Mouse (Mus musculus) erythroblast, adult 5-6 weeks (primary cell): ENCODE data around the gene Abhd12b. TPM values are rescaled to one million over a fixed set of nuclear protein-coding genes. Genes with fewer than 3 reads are reported as not detected.

Experiments used
- ATAC-seq: replicated peaks from 2 replicates; pipeline ENCODE4 v1.8.0; 2016; ENCODE audit warnings: moderate number of reproducible peaks, mild to moderate bottlenecking, moderate TSS enrichment, inconsistent platforms; ENCODE audit not compliant: poor library complexity, low FRiP score, severe bottlenecking
- total RNA-seq, 2 experiments: library from RNA; stranded (forward) in 1 of 2; stranded (reverse) in 1 of 2; fragments of 150-400 nt in 1 of 2; fragments of 200-764, 138-1000 nt in 1 of 2; gene quantifications; 2 replicates each; pipeline versions ENCODE4 v1.2.3 to v1.2.4; 2015 to 2017; ENCODE audit warnings: low replicate concordance in 2 of 2

The Abhd12b gene
- total RNA-seq (2015; ENCODE audit: low replicate concordance) (not detected in 2 replicates), total RNA-seq (2017; ENCODE audit: low replicate concordance) (not detected in 2 replicates)

- ATAC-seq: no peak
These were observed at the start of gene Abhd12b for GRCm38 (mm10) chr12:70153842-70154241. Gene Abhd12b, plus strand, starts transcription at chr12:70154142.

GRCm38 (mm10) chr12:70104199-70104598 is 49.7 kb upstream of the Abhd12b start:
- ATAC-seq: no peak

GRCm38 (mm10) chr12:70104776-70105420 is 49.0 kb upstream of the Abhd12b start:
- no peak for ATAC-seq

GRCm38 (mm10) chr12:70105885-70106284 is 48.1 kb upstream of the Abhd12b start:
- no peak for ATAC-seq

GRCm38 (mm10) chr12:70106508-70106907 is 47.4 kb upstream of the Abhd12b start:
- ATAC-seq: no peak

GRCm38 (mm10) chr12:70108104-70108503 is 45.8 kb upstream of the Abhd12b start:
- ATAC-seq: no peak

GRCm38 (mm10) chr12:70109921-70110320 is 44.0 kb upstream of the Abhd12b start:
- no peak for ATAC-seq

GRCm38 (mm10) chr12:70110375-70111116 is 43.4 kb upstream of the Abhd12b start:
- ATAC-seq: no peak

- no peak for ATAC-seq
These were observed 42.9 kb upstream of the Abhd12b start for GRCm38 (mm10) chr12:70111117-70111366.

- peak; percentile 95 for ATAC-seq
These were observed 42.4 kb upstream of the Abhd12b start for GRCm38 (mm10) chr12:70111367-70112089.

- no peak for ATAC-seq
These were observed 41.9 kb upstream of the Abhd12b start for GRCm38 (mm10) chr12:70112090-70112383.

GRCm38 (mm10) chr12:70113351-70113750 is 40.6 kb upstream of the Abhd12b start, which contains the start of gene Nin:
Gene Nin, minus strand, starts transcription at chr12:70113717.
- no peak for ATAC-seq

- ATAC-seq: no peak
These were observed 36.8 kb upstream of the Abhd12b start for GRCm38 (mm10) chr12:70117146-70117545.

- ATAC-seq: no peak
These were observed 35.1 kb upstream of the Abhd12b start for GRCm38 (mm10) chr12:70118721-70119345.

GRCm38 (mm10) chr12:70119552-70119951 is 34.4 kb upstream of the Abhd12b start:
- ATAC-seq: no peak

- ATAC-seq: no peak
These were observed 27.3 kb upstream of the Abhd12b start for GRCm38 (mm10) chr12:70126626-70127025.

- ATAC-seq: no peak
These were observed 24.8 kb upstream of the Abhd12b start for GRCm38 (mm10) chr12:70129105-70129504.

GRCm38 (mm10) chr12:70131042-70131675 is 22.8 kb upstream of the Abhd12b start:
- no peak for ATAC-seq

- ATAC-seq: no peak
These were observed 19.2 kb upstream of the Abhd12b start for GRCm38 (mm10) chr12:70134627-70135235.
